Mouse (Mus musculus): Measurements from ENCODE around the gene Fam57a. TPM values are rescaled to one million over a fixed set of nuclear protein-coding genes. Genes with fewer than 3 reads are reported as not detected.
"Not testable (repeated sequence)": the region's sequence is repeated elsewhere in the genome, so short reads cannot be mapped to it uniquely, and the experiment has no call there.

Fam57a gene
- polyA plus RNA-seq, 2 experiments from 2014 or later = 3.7 to 4.2 TPM

DNA sequence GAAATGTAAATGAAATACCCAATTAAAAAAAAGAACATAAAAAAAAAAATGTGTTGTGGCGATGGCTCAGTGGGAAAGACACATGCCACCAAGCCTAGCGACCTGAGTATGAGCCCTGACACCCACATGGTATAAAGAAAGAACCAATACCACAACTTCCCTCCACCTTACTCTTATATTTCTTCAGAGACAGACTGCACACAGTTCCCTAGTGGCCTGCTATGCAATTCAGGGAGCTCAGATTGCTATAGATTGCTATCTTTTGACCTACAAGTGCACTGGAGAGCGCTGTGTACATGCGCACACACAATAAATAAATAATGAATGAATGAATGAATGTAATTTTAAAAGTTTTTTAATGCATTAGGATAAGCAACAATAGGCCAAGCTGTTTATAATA, 4.3 kb downstream of the Fam57a start:
- no peak for ATAC-seq

DNA sequence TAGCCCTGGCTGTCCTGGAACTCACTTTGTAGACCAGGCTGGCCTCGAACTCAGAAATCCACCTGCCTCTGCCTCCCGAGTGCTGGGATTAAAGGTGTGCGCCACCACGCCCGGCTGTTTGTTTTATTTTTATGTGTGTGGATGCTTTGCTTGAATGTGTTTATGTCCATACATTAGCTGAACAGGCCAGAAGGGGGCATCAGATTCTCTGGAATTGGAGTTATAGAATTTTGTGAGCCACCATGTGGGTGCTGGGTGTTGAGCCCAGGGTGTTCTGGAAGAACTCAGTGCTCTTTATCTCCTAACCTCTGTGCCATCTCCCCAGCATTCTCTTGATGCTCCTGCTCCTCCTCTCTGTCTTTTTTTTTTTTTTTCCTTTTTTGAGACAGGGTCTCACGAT, 7.4 kb downstream of the Fam57a start:
- no peak for ATAC-seq

DNA sequence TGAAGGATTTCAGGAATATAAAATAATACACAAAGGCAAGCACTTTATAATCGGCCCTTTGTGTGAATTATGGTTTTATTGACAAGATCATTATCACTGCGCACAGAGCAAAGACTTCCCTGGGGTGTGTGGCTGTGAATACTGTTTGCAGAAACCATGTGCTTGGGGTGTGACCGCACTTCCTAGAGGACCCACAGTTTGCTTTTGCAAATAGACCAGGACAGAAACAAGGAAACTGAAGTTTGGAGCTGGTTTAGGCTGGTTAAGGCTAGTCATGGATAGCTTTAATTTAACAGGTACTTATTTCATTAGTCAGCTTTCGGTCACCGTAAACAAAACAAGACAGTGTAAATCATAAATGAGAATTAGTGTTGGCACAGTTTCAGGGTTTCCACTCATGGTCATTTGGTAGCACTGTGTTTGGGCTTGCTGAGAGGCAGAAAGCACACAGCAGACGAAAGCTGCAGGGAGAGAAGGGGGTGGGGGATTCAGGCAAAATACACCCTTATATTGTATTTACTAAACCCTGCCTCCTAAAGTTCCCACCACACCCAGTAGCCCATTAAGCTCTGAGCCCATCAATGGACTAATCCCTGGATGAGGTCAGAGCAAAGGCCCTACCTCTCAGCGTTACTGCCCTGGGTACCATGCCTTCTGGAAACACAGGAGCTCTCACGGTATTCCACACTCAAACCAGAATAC, 17.0 kb downstream of the Fam57a start:
- no peak for ATAC-seq

DNA sequence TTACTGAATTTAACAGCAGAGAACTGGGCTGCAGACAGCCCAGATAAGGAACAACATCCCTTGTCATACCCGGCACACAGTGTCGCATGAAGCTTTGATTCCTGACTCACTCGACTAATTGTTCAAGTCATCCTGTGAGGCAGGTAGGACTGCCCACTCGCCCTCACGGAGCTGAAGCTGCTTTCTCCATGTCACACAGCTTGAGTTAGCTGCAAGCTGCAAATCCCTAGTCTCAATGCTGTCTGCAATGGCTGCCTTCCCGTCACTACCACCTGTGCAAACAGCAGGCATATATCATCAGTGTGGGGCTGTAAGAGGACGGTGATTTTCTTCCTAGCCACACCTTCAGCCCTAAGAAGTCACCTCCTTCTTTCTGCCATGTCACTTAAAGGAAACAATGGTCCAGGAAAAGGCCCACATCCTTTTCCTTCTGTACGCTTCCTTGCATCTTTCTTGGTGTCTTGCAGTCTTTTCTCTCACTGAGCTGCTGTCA, 17.6 kb downstream of the Fam57a start:
- ATAC-seq = no peak

DNA sequence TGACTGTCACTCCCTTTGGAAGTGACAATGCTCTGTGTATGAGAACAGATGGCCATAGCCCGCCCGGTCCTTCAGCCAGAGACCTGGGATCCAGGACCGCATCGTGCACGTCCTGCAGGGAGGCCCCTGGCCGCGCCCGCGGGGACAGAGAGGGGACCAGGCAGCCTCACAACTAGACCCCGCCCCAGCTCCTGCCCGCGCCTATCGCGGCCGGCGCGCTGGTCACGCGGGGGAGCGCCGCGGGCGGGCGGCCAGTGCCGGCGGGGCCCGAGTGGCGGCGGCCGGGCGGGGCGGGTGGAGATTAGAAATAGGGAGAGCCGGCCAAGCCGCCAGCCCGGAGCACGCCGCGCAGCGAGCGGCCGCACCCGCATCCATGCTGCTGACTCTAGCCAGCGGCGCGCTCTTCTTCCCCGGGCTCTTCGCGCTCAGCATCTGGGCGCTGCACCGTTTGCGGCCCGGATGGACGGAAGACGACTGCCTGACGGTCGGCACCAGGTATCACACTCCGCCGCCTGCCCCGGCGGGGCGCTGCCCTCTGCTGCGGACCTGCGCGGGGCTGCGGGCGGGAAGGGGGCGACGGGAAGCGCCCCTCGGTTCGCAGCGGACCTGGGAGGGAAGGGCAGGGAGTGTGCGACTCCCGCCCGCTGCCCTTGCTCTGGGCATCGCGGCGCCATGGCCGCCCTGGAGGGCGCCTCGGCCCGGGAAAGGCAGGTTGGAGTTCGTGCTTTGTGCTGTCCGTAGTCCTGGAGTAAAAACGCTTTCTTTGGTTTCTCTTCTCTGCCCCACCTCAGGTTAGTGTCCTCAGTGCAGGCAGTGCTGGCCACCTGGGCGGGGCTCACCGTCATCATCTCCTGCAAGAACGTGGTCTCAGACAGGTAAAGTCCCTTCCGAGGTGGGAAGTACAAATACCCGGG, 22.5 kb downstream of the Fam57a start:
- peak; percentile 79 for ATAC-seq

DNA sequence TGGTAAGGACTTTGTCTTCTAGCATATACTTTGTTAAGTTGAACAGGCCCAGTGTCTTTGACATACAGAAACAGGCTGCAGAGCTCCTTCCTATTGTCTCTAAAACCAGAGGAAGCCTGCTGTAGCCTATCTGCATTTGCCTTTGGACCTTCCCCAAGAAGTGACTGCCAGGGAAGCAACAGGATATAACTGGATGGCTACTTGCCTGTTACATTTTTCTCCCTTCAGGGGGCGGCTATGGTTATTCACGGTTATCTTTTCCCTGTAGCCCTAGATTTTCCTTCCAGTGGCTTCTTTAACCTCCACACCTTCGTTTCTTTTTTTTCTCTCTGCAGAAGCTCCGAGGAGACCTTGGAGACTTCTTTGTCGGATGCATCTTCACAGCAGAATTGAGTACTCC, 27.3 kb downstream of the Fam57a start:
- ATAC-seq = no peak

DNA sequence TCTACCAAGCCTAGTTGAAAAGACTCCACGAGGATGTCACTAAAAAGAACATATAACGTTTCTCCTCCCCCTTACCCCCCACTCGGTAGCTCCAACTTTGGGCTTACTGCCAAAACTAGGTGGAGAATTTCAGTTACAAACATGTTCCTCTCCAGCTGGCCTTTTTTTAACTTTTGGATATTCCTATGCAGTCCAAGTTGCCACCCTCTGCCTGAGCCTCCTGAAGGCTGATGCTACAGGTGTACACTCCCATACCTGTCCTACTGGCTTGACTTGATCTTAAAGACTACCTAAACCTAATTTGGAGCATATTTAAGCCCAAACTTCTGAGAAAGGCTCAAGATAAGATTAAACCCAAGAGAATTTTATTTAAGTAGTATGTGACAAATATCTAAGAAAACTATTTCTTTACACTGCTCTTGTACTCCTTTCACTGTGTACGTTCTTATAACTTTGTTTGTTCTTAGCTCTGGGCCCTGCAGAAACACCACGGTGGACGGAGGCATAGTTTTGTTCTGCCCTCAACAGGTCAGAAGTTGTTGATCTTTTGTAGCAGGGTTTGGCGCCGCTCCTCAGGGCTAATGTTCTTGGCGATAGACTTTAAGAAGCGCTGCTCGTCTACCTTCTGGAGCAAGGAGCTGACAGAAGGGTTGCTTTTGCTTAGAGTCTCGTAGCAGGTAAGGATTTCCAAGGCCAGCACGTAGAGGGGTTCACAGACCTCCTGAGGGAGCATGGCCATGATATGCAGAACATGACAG, 30.9 kb downstream of the Fam57a start:
- ATAC-seq = no peak

DNA sequence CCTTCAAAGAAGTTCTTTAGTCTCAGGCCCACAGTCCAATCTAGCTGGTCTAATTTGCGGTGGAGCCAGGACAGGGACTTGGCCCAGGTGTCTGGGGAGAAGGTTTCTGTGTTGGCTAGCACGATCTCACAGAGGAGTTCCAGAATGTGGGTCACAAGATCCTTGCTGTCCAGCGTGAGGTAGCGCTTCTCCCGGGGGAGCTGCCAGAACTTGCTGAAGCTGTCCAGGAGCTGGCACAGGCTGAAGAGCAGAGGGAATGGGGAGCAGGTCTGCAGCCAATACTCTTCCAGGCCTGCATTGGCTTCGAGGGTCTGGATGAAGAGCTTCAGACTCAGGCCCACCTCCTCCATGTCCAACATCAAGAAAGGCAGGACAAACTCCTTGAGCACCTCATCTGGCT, 32.1 kb downstream of the Fam57a start:
- ATAC-seq = not testable (repeated sequence)

DNA sequence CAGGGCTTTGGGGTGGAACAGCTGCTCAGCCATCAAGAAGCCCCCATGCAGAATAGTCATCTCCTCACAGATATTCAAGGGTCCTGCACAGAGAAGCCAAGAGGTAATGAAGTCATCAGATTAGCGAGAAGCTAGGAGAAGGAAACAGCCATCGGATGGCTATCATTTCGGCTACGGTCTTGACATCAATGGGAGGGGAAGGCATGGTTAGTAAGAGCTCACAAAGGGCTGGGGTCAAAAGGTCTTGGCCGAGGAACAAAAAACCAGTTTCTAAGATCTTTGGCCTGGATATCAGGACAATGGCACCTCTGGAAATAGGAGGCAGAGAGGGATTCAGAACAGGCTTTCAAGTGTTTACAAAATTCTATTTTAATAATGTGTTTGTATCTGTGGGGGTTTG, 34.4 kb downstream of the Fam57a start:
- ATAC-seq = no peak

DNA sequence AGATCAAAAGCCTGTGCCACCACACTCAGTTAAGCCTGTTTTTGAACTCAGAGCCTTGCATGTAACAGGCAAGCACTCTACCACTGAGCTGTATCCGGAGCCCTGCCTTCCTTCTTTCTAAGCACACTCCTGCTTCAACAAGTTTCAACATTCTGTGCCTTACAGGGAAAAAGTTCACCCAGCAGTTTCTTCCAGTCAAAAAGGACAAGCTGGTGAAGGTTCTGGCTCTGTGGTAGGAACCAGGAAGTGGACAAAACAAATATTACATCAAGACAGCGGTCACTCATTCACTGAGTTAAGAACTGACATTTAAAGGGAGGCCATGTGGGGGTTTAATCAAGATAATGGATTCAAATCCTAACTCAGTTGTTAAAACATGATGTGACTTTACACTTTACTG, 35.5 kb downstream of the Fam57a start:
- no peak for ATAC-seq

DNA sequence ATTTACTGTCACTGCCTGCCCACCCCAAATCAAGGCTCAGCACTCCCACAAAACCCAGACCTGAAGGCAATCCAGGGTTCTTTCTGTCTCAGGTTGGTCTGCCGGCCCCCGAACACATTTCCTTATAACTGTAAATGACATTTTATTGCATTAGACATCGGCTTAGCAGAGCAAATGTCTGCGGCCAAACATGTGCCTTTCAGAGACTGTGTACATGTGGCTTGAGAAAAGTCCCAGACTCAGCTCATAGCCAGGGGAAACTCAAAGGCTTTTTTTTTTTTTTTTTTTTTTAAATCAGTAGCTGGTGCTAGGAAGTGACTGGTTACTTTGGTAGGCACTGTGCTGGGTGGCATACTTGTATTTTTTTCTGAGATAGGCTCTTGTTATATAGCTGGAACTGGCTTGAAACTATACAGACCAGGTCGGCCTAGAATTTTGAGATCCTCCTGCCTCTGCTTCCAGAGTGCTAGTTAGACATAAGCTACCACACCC, 36.6 kb downstream of the Fam57a start:
- ATAC-seq = no peak

DNA sequence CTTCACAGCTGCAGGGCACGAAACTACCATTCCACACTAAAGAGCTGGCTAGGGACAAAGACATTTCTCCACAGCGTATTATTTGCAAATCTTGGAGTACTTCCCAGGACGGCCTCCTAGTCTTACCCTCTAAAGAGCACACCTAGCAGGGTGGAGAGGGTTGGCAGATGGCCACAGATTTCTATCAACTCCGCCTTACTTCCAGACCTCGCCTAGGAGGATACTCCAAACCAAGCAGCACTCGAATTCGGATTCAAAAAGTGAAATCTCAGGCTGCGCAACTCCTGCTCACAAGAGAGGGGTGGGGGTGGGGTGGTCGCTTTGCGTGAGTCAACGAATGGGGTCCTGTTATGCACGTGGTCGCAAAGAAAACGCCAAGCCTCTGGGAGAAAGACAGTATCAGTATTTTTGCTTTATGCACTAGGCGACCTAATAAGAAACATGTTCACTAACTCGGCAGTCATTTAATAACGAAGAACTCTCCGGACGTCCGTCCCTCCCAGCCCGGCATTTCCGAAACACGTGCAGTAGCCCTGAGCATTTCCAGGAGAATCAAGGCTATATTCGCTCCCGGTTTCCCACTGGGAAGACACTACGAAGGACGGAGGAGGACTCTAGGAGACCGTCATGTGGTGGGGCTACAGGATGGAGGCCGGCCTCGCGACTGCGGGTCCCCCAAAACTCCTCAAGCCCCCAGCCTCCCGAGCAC, 37.4 kb downstream of the Fam57a start:
- ATAC-seq = peak; percentile 21

DNA sequence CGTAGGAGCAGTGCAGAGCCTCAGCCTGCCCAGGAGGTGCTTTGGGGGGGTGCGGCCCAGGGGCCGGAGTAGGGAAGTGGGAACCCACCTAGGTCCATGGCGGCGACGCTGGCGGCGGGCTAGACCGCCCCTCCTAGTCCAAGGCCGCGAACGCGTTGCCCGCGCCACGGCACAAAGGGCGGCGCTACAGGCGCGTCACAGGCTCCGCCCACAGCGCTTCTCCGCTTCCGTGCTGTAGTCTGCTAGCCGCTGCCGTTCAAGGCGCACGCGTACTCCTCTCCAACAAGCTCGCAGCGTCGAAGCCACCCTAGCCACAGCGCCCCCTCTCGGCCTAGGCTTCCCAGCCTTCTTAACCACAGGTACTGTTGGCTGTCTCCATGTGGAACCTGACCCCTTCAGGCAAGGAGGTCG, 37.9 kb downstream of the Fam57a start, which contains the start of the genes Dbil5 and Gemin4:
Gene Dbil5 (plus strand): TSS at position 219 of the 411 bp plus-strand sequence.
Gene Gemin4 (minus strand): TSS at position 275 of the 411 bp plus-strand sequence.
- peak; percentile 99 for ATAC-seq

DNA sequence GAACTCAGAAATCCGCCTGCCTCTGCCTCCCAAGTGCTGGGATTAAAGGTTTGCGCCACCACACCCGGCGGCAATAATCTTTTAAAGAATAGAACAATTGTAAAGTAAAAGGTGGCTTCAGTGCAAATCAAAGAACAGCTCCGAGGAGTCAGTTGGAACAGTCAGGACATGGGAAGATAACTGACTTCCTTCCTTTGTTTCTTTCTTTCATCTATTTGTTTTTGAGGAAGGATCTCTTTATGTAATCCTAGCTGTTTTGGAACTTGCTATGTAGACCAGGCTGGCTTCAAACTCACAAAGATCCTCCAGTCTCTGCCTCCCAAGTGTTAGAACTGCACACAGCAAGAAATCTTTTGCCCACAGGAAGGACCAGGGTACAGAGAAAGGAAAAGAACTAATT, 45.2 kb downstream of the Fam57a start:
- no peak for ATAC-seq

DNA sequence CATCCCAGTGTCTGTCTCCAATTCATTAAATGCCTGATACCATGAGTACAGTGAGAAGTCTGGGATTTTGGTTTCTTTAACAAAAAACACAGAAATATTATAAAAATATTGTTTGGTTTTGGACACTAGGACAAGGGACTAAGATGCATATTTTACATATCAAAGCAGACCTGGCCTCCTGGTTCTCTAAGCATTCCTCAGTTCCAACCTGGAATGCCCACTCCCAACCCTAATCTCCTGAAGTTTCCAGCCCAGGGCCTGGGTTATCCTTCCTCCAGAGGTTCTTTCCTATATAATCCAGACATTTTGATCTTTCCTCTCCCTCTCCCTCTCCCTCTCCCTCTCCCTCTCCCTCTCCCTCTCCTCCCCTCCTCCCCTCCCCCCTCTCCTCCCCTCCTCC, 45.6 kb downstream of the Fam57a start:
- no peak for ATAC-seq

DNA sequence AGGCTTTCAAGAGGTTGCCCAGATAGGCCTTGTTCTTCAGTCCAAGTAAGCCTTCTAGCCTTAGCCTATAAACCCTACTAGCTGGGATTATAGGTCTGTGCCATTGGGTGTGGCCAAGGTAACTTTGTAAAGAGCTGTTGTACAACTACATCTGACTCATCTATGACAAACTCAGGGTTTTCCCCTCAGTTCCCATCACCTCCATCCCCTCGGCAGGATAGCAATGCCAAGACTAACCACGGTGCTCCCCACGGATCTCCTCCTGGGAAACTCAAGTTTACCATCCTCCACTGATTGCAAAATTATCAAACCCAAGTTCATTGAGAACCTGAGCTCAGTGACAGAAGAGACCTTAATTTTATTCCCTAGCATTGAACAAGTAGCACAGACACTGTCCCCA, 56.7 kb downstream of the Fam57a start:
- ATAC-seq = no peak

DNA sequence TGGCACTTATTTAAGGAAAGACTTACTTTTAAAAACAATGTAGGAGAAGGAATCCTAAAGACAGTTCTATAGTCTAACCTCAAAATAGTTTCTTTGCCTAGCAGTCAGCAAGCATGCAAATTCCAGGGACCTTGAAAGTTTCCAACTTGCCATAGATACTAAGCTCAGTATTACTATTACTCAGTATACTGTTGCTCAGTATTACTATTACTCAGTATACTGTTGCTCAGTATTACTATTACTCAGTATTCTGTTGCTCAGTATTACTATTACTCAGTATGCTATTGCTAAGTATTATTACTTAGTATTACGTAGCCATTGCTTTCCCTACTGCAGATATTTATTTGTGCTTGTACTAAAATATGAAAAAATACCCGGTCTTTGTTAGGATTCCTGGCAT, 60.3 kb downstream of the Fam57a start:
- no peak for ATAC-seq

DNA sequence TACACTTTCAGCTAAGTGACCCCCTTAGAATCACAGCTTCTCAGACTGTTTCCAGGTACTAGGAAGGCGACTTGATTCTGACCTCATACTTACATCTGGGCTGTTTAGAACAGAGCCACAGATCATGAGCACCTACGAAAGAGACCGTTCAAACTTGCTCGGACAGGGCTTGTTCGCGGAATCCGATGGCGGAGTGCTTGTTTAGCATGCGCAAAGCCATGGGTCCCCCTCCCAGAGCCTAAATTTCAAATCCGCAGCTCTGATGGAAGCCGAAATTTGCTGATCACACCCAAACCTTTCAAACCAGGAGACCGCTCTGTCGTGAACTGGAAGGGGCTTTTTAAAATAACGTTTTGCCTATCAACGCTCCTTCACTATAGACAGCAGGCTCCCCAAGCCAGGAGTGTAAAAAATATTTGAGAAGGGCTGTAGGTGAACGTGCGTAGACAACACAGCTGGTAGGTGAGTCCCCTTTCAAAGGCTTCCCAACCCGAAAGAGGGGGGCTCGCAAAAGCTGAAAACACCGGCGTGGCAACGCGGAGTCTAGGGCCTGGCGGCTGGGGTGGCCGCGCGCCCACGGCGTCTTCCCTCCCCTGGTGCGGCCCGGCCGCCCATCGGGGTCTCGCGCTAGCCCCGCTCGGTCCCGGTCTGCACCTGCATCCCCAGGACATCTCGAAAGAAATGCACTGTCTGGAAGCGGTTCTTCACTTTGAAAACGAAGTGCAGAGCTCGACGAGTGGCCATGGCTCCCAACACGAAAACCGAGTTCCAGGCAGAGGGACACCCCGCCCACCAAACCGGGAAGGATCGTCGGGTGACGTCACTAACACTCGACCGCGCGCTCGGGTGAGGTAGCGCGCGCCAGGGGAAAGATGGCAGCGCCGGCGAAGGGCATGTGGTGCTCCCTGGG, 63.7 kb downstream of the Fam57a start, which contains the start of the genes Mrm3 and Glod4:
Gene Mrm3 (plus strand): TSS at position 815 of the 910 bp plus-strand sequence.
Gene Glod4 (minus strand): TSS at position 825 of the 910 bp plus-strand sequence.
- ATAC-seq = peak; percentile 91

DNA sequence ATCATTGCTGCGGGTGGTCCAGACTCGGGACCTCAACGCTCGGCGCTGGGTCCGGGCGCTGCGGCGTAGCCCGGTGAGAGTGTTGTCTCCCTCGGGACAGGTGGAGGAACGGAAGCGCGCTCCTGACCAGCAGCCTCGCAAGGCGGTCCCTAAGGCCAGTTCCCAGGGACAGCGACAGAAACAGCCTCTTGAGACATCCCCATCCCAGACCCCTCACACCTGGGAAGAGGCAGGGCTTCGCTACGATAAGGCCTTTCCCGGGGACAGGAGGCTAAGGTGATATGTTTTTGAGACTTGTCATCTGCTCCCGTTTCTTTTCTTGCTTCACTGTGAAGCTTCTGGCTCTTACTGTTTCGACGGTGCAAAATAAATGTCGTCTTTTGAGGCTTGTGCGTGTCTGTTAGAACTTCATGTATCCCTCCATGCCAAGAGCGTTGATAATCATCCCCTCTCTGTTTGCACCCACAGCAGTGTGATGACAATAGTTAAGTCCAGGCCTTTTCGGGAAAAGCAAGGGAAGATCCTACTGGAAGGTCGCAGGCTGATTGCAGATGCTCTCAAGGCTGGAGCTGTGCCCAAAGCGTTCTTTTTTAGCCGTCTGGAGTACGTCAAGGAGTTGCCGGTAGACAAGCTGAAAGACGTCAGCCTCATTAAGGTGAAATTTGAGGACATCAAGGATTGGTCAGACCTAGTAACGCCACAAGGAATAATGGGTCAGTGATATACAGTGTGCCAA, 64.5 kb downstream of the Fam57a start:
- ATAC-seq = peak; percentile 21

DNA sequence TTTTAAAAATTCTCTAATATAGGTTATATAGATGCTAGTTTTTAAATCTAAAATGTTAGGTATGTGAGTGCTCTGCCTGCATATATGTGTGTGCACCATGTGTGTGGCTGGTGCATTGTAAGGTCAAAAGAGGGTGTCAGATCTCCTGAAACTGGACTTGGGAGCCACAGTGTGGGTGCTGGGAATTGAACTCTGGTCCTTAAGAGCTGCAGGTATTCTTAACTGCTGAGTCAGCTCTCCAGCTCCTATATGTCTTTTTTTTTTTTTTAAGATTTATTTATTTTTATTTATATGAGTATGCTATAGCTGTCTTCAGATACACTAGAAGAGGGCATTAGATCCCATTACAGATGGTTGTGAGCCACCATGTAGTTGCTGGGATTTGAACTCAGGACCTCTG, 67.0 kb downstream of the Fam57a start:
- no peak for ATAC-seq

Measured in CD4-positive, CD25-positive, alpha-beta regulatory T cell, adult 4 months (primary cell).